Mouse (Mus musculus): Measurements from ENCODE around the gene Rab1a. TPM values are rescaled to one million over a fixed set of nuclear protein-coding genes. Genes with fewer than 3 reads are reported as not detected.
"Not testable (repeated sequence)": the region's sequence is repeated elsewhere in the genome, so short reads cannot be mapped to it uniquely, and the experiment has no call there.

The Rab1a gene
- 100 to 1,000 TPM; 117 to 122 TPM for total RNA-seq (2021)
- long read RNA-seq, experiment 1, transcript Rab1a-201 (6 exons, 2,827 nt): major isoform, 147 of 155 reads
- long read RNA-seq, experiment 1, partial matches to known transcripts: 4 of 155 reads
- long read RNA-seq, experiment 1, other reads (novel, unspliced or antisense): 4 of 155 reads
- long read RNA-seq, experiment 2, transcript Rab1a-201 (6 exons, 2,827 nt): major isoform, 138 of 146 reads
- long read RNA-seq, experiment 2, partial matches to known transcripts: 8 of 146 reads
- long read RNA-seq, experiment 2, other reads (novel, unspliced or antisense): 0 of 146 reads

DNA sequence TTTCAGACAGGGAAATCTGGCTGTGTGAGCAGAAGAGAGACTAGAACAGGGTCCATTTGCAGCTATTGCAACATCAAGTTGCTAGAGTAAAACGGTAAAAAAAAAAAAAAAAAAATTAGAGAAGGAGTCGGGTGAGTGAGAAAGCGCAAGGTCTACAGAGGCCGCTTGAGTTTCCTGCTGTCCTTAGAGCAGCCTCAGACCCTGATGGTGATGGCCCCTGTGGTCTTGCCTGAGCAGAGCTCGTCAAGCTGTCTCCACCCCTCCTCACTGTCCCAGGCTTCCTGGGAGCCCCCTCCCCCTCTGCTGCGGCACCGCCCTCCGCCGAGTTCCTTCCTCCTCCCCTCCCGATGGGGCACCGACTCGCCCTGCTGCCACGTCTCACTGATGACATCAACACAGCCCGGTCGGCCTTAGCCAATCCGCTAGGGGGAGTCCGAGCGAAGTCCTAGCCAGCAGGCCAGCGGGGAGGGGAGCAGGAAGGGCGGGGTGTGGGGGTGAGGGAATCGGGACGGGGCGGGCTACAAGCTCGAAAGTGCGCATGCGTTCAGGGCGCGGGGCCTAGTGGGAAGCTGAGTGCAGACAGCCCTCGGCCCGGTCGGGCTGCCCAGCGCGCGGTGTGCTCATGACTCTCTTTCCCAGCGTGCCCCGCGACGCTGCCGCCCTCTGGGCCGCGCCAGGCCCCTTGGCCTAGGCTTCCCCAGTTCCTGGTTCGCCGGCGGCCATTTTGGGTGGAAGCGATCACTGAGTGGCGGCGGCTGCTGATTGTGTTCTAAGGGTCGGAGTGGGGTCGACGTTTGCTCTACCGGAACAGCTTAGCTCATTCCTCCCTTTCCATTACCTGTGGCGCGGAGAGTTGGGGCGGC lies at the start of gene Rab1a:
Gene Rab1a, plus strand, starts transcription at position 720 of the 863 bp plus-strand sequence.
- DNase-seq: peak; percentile 100

DNA sequence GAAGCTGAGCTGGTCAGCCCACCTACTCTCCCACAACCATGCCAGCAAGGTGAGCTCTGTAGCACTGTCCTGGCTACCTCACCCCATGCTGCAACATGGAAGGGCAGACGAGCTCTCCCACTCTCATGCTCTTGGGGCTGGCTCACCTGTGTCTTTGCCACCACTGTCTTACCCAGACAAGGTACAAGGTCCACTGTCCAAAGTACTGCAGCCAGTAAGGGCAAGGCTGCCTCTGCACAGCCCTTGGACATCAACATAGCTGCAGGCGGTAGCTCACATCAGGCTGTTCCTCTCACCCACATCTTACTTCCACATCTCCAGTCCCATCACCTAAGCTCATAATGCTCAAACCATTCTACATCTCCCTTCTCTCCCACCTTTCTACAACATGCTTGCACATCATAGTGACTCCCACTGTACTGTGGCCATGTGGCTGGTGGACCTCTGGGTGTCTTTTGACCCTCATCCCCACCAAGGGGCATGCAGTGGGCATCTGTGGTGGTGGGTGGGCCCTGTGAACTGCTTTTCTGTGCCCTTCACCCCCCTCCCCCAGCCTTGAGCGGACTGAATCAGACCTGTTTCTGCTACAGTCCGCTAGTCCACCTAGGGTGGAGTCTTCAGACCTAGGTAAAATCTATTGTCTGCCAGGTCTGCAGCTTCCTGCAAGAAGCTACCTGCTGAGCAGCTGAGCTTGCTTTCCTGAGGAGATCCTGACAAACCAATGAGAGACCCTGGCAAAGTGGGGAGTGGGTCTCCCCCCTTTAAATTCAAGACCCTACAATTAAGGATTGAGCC lies 48.9 kb upstream of the Rab1a start:
- no peak for DNase-seq

DNA sequence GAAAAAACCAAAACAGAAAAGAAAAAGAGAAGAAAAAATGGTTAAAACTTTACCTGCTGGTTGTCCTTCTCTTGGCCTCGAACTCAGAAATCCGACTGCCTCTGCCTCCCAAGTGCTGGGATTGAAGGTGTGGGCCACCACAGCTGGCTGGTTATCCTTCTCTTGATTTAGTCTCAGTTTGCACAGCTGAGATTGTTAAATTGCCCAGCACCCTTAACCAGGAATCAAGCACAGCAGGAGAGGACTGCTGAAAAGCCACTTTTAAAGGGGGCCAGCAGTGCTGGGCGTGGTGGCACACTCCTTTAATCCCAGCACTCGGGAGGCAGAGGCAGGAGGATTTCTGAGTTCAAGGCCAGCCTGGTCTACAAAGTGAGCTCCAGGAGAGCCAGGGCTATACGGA lies 47.7 kb upstream of the Rab1a start:
- not testable (repeated sequence) for DNase-seq

DNA sequence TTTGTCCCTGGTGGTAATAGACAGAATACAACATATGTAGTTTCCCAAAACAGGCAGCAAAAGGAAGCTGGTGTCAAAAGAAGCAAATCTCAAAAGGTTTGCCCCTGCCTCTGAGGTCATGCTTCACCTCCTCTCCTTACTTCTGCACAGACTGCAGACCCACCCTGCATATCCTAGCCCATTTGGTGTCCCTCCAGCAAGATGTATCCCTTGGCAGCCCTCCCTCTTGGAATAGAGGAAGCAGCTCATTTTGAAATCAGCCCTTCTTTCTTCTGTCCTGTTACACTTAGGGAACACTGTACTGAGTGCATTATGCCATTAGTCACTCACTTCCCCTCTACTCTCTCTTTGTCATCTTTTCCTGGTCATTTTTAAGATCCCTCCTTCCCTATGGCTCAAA lies 42.4 kb upstream of the Rab1a start:
- no peak for DNase-seq

DNA sequence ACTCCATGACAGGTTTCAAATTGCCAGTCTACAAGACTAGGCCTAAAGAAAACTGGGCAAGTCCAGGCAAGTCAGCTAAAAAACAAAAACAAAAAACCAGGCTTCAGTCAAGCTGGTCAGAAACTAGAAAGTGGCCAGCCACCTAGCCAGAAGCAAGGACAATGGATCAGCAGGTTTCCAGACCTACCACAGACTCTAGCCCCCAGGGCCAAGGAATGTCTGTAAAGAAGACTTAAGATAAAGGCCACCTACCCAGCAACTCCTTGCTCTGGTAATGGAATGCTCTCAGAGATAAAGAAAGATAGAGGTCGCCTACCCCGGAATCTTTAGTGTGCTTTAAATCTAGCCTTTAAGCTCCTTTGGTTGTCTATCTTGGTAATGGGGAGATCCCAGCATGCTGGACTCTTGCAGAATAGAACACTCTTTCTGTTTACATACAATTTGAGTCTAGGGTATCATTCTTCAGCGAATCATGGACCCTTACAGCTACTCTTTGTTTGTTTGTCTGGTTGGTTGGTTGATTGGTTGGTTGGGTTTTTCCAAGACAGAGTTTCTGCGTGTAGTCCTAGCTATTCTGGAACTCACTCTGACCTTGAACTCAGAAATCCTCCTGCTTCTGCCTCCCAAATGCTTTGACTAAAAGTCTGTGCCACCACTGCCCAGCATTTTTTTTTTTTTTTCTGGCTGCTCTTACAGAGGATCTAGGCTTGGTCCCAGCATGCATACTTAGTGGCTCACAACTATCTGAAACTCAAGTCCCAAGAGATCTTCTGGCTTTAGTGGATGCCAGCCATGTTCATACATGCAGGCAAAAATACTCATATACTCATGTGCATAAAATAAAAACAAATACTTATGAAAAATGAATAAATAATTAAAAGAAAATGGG lies 36.0 kb upstream of the Rab1a start:
- no peak for DNase-seq

DNA sequence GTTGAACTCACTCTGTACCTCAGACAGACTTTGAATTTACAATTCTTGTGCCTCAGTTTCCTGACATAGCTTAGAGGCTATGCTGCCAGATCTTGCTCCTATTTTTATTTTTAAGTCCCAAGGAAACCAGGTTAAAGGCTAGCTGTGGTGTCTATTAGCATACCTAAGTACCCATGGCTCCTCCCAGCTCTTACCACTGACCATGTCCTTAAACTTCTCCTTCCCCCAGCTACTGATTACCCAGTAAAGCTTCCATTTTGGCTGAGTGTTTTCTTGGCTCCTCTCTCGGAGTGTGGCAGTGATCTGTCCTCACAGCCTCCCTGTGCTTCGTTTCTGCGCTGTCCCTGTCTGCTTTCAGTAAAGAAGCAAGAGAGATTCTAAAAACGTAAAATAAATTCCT lies 35.2 kb upstream of the Rab1a start:
- DNase-seq: no peak

DNA sequence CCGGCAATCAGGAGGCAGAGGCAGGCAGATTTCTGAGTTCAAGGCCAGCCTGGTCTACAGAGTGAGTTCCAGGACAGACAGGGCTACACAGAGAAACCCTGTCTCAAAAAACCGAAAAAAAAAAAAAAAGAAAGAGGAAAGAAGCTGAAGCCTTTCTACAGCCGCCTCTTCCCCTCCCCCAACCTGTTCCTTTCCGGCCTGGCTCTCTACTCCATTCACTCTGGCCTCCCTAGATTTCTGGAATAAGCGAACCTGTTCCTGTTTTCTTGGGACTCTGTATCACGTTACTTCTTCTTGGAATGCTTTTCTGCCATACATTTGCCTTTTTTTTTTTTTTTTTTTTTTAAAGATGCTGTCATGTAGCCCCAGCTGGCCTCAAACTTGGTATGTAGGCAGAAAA lies 34.8 kb upstream of the Rab1a start:
- DNase-seq: not testable (repeated sequence)

DNA sequence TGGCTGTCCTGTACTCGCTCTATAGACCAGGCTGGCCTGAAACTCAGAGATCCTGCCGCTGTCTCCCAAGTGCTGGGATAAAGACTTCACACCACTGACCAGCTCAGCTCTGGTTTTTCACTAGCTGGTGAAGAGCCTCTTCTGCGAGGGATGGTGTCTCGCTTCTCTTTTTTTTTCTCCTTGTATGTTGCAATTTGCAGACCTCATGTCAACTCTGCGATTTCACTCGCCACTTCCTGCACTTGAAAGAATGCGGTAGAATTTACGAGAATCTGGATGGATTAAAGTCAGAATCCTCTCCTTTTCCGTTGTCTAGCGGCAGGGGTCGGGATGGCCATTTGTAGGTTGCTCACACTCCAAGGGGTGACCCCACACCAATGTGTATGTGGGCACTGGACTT lies 32.3 kb upstream of the Rab1a start:
- no peak for DNase-seq

DNA sequence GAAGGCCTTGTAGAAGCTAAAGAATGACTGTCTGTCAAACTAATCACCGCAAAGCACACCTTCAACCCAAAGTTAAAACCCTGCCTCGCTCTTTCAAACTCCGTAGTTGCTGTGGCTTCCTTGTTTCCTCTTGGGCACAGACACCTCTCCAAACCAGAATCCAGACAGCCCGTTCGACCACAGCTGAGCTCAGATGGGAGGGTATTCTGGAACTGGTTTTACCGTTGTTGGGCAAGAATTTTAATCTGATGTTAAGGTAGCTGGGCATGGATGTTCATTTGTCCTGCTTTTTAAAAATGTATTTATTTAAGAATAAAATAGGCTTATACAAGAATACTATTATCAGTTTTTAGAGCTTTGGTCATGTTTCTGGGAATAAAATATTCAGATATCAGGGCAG lies 14.0 kb upstream of the Rab1a start:
- DNase-seq: no peak

DNA sequence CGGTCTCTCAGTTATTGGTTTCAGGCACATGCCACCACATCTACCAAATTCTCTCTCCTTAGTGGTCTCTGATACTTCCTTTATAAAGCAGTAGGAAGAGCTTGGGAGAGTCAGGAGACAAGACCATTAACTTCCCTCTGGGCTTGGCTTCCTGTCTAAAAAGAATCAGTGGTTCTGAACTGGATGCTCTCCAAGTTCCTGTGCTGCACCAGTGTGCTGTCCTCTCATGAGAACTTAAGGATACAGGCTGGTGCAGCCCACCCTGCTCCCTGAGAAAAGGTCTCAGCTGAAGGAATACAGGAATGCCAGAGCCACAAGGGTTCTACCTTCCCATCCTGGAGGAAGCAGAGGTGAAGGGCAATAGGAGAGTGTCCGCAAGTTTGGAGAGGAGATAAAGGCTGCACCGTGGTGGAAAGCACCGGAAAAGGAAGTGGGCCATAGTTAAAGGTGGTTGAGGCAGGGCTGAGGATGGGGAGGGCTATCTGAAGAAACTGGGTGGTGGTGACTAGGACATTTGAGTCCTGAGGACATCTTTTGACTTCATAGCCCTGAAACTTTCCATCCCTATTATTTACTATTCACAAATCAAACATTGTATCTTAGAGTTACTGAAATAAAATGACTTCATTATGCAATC lies 8.0 kb upstream of the Rab1a start:
- no peak for DNase-seq

DNA sequence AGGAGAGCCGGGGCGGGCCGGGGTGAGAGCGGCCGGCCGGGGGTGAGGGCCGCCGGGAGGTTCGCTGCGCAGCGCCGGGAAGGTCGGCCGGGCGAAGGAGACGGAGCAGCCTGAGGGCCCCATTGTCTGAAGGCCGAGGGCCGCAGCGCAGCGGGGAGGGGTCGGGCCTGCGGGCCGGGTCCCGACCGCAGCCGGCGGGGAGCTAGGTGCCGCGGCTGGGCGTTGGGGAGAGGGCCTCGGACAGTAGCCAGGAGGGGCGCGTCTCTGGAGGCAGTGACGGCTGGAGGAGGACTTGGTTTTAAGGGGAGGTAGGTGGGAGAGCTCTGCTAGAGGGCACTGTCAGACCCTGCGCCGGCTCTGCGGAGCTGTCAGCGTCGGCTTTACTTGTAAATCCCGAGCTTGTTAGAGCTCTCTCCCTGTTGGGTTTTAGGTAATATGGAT lies 449 bp downstream of the Rab1a start:
- DNase-seq: peak; percentile 70

DNA sequence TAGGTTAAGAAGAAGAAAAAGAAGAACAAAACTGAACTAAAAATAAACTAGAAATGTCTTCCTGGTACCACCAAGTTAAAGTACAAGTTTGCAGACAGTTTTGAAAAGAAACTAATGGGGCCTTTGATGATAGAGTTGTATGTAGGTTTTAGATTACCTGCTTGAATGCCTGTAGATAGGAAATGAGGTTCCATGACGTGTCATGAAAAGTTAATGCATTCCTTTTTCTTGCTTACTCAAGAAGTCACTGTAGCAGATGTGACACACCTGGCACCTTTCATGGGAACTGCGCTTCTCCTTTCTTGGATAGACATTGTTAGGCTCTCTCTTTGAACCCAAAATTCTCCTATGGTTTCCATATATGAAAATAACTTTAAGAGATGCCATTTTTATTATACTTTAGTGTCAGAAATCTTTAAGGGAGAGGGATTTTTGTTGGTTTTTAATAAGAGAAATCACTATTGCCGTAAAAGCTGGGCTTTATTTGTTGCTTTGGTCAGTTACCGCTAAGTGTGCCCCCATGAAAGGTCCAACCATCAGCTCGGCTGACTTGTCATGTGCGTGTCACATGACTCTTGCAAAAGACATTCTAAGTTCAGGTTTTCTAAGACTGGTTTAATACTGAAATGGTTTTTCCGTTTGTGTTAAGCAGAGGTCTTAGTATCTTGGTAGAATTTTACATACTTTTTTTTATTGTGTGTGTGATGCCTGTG lies 1.2 kb downstream of the Rab1a start:
- no peak for DNase-seq

DNA sequence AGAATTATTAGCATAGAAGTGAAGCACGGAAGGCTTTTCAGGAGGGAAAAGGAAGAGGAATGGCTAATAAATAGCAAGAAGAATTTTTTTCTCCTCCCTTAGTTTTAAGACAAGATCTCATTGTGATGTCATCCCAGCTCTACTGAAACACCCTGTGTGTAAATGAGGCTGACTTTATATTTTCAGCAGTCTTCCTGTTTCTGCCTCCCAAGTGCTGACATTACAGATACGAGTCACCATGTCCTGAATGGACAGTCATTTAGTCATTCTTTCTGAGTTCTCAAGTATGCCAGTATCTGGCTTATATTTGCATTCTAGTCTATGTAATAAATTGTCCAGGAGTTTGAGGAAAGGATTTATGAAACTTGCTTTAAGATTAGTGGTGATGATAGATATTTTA lies 3.1 kb downstream of the Rab1a start:
- DNase-seq: no peak

DNA sequence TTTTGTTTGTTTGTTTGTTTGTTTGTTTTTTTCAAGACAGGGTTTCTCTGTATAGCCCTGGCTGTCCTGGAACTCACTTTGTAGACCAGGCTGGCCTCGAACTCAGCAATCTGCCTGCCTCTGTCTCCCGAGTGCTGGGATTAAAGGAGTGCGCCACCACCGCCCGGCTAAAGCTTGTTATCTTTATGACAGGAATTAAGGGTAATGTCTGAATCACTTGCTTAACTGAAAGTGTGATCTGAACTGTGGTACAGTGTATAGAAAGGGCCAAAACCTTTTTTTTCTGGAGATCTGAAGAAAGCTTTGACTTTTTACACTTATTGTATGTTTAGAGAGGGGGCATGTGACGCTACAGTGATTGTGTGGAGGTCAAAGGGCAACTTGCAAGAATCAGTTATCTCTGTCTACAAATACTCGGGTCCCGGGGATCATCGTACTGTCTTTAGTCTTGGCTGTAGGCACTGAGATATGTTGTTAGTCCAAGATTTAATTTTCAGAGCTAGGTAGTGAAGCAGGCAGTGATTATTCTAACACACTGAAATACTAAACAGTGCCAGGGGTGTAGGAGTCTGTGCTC lies 3.7 kb downstream of the Rab1a start:
- no peak for DNase-seq

DNA sequence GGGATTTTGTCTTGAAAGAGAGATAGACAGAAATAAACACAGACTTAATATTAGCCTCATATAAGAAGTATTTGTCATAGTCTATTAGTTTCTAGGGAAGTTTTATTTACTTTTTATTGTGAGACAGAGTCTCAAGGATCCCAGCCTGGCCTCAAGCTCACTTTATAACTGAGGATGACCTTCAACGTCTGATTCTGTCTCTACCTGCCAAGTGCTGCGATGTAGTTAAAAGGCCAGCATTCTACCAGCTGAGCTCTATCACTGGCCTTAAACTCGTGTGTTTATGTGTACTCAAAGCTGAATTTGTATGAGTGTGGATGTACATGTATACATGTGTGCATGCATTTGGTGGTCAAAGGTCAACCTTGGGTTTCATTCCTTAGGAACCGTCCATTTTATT lies 4.3 kb downstream of the Rab1a start:
- DNase-seq: no peak

DNA sequence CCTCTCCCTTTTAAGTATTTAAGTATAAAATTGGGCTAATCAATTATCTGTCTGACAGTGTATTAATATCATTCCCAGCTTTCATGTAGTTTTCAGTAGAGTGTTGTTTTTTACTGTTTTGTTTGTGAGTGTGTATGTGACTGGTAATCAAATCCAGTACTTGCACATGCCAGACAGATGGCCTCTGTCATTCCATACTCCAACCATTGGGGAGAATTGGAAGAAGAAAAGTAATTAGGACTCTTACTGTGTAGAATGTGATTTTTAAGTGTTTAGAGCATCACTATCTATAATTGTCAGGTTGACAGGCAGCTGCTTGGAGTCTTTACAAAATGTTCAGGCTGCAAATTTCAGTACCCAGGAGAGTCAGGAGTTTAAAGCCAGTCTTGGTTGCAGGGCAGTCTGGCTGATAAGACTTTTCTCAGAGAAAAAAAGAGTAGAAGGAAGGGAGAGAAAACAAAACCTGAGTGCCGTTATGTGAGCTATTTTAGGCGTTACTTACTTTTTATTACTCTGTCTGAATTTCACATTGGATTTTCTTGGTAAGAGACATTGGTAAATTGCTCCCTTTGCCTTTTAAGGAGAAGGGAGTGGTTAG lies 5.5 kb downstream of the Rab1a start:
- no peak for DNase-seq

DNA sequence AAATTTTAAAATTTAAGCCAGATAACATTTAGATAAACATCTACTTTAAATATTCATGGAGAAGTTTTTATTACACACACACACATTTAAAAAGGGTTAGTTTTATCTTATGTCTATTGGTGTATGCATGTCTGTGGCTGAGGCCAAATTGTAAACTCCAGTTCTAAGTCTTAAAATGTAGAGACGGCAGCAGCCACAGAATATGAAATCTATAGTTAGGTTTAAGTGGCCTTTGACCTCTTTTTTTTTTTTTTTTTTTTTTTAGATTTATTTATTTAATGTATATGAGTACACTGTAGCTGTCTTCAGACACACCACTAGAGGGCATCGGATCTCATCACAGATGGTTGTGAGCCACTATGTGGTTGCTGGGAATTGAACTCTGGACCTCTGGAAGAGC lies 6.4 kb downstream of the Rab1a start:
- no peak for DNase-seq

DNA sequence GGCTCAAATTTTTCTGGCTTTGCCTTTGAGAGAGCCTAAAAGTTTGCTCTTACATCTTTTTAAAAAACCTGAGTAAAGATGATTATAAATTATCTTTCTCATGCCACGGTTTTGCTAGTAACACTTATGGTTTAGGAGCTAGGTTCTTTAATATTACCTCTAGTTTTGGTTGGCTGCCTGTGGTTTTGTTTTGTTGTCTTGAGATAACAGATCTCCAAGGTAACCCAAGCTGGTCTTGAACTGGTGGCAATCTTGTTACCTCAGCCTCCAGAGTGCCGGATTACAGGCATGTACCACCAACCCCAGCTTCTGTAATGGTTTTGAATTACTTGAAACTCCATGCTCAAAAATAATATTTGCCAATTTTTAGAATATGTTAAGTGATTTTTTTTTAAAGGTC lies 10.6 kb downstream of the Rab1a start:
- DNase-seq: no peak

DNA sequence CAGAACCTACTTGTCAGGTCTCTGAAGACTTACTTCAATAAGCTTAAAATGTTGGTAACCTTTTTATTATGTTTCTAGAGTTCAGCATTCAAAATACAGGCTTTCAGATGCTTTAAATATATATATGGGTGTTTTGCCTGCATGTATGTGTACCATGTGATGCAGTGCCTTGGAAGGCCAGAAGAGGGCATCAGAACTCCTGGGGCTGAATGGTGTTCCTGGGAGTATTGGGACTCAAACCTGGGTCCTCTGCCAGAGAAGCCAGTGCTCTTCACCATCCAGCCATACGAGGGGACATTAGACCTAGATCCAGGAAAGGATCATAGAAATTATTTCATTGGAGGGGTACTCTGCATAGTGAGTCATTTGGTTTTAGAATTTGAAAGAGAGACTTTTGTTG lies 13.5 kb downstream of the Rab1a start:
- no peak for DNase-seq

DNA sequence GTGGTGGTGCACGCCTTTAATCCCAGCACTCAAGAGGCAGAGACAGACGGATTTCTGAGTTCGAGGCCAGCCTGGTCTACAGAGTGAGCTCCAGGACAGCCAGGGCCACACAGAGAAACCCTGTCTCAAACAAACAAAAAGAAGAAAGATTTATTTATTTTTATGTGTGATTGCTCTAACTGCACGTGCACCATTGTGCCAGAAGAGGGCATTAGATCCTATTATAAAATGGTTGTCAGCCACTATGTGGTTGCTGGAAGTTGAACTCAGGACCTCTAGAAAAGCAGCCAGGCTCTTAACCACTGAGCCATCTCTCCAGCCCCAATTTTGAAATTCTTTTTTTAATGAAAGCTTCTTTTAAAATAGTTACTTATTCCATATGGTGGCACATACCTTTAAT lies 15.2 kb downstream of the Rab1a start:
- DNase-seq: no peak
